Mouse (Mus musculus): ENCODE measurements around the gene Clasp1.

- no peak for TF ChIP-seq CTCF (IDR thresholded peaks at IDR 0.05; ENCODE audit: borderline replicate concordance, extremely low read depth, insufficient read depth, insufficient read length)
- TF ChIP-seq POLR2A (IDR thresholded peaks at IDR 0.05; ENCODE audit: borderline replicate concordance, extremely low read depth, insufficient read depth, insufficient read length, poor library complexity, severe bottlenecking) = no peak
Measured at GRCm38 (mm10) chr1:118388127-118388756, 616 bp upstream of the Clasp1 start.
